Mouse (Mus musculus) forebrain, embryonic 10.5 days (tissue): ENCODE results near the gene Cdk20. TPM values are rescaled to one million over a fixed set of nuclear protein-coding genes. Genes with fewer than 3 reads are reported as not detected.

Source experiments
- DNase-seq: peaks from one replicate; pipeline ENCODE4 v3.0.0-alpha.2; 2017; ENCODE audit warnings: low spot score; ENCODE audit errors: extremely low spot score
- H3K27ac ChIP-seq: fragments of 300-500 bp; sonication (generic); 2 replicates; pipeline ENCODE4 v1.5.1; 2016; ENCODE audit warnings: mild to moderate bottlenecking
- H3K27me3 ChIP-seq: fragments of 300-500 bp; sonication (generic); 2 replicates; pipeline ENCODE4 v1.6.1; 2016; ENCODE audit warnings: mild to moderate bottlenecking; ENCODE audit not compliant: poor library complexity, severe bottlenecking
- H3K36me3 ChIP-seq: fragments of 300-500 bp; sonication (generic); replicated peaks from 2 replicates; pipeline ENCODE4 v1.6.1; 2016; ENCODE audit warnings: mild to moderate bottlenecking, moderate library complexity
- H3K4me1 ChIP-seq: fragments of 300-500 bp; sonication (generic); 2 replicates; pipeline ENCODE4 v1.6.1; 2016
- H3K4me3 ChIP-seq: fragments of 300-500 bp; sonication (generic); 2 replicates; pipeline ENCODE4 v1.5.1; 2016; ENCODE audit warnings: mild to moderate bottlenecking, moderate library complexity
- H3K9me3 ChIP-seq: fragments of 300-500 bp; sonication (generic); 2 replicates; pipeline ENCODE4 v1.6.1; 2016; ENCODE audit warnings: mild to moderate bottlenecking, moderate library complexity
- WGBS: fragments of 180-500 bp; shearing (Covaris S2); methylation state at CpG from one replicate; pipeline ENCODE4 v1.1.7; 2016; 5-methylcytosine and 5-hydroxymethylcytosine counted together
- polyA plus RNA-seq: library from polyadenylated mRNA; unstranded; fragments of >200 nt; fragmentation: Nextera tagmentation; extraction: Ambion mirVana; gene quantifications from 2 replicates; pipeline ENCODE4 v1.2.1, GENCODE M21; 2016

Cdk20 gene
- polyA plus RNA-seq, result 10.2 and 10.8 TPM in 2 replicates

- WGBS, result under 1% methylated on average over 56 of the region's 57 CpGs
- DNase-seq, result peak; percentile 93
- H3K9me3 ChIP-seq, result no peaks in the 10 kb centered on the region
- 0 out of 2 replicates have a peak, but pooled peaks cover 2% of the 10 kb centered on the region for H3K36me3 ChIP-seq
- H3K27ac ChIP-seq, result peak within 1 kb of the TSS; percentile 89
- H3K4me3 ChIP-seq, result peak within 1 kb of the TSS; percentile 64
- H3K27me3 ChIP-seq, result no peaks in the 10 kb centered on the region
- H3K4me1 ChIP-seq, result peaks cover 17% of the 10 kb centered on the region
Observed at GRCm38 (mm10) chr13:64432017-64432995, at the start of gene Cdk20. Gene Cdk20, plus strand, starts transcription at chr13:64432314.

- Histone ChIP-seq H3K36me3 (no peaks in the 10 kb centered on the region), H3K27me3 (no peaks in the 10 kb centered on the region), H3K9me3 (no peaks in the 10 kb centered on the region), H3K4me3 (no peak overlapping the region), H3K27ac (no peak overlapping the region), H3K4me1 (no peaks in the 10 kb centered on the region)
- WGBS, result 91% methylated on average over 3 of the region's 3 CpGs
- DNase-seq, result no peak
Observed at GRCm38 (mm10) chr13:64384937-64385336, 47.2 kb upstream of the Cdk20 start.

- 58% methylated on average over 2 of the region's 2 CpGs for WGBS
Observed at GRCm38 (mm10) chr13:64386048-64386447, 46.1 kb upstream of the Cdk20 start.

GRCm38 (mm10) chr13:64388415-64388814 lies 43.7 kb upstream of the Cdk20 start:
- Histone ChIP-seq H3K9me3 (no peaks in the 10 kb centered on the region), H3K27me3 (no peaks in the 10 kb centered on the region), H3K4me3 (no peak overlapping the region), H3K4me1 (no peaks in the 10 kb centered on the region), H3K36me3 (no peaks in the 10 kb centered on the region), H3K27ac (no peak overlapping the region)
- no peak for DNase-seq
- WGBS, result 84% methylated on average over 4 of the region's 4 CpGs

More at GRCm38 (mm10) chr13:64386048-64386447, 46.1 kb upstream of the Cdk20 start:
- Histone ChIP-seq H3K4me3 (no peak overlapping the region), H3K4me1 (no peaks in the 10 kb centered on the region), H3K36me3 (no peaks in the 10 kb centered on the region), H3K27ac (no peak overlapping the region), H3K27me3 (no peaks in the 10 kb centered on the region), H3K9me3 (no peaks in the 10 kb centered on the region)
- DNase-seq, result no peak

GRCm38 (mm10) chr13:64396979-64397378 lies 35.1 kb upstream of the Cdk20 start:
- Histone ChIP-seq H3K9me3 (no peaks in the 10 kb centered on the region), H3K27ac (no peak overlapping the region), H3K4me1 (0 out of 2 replicates have a peak, but pooled peaks cover 3% of the 10 kb centered on the region), H3K27me3 (no peaks in the 10 kb centered on the region), H3K36me3 (no peaks in the 10 kb centered on the region), H3K4me3 (no peak overlapping the region)
- no peak for DNase-seq
- WGBS, result 78% methylated on average over 8 of the region's 8 CpGs

- no peaks in the 10 kb centered on the region for H3K27me3 ChIP-seq
- H3K36me3 ChIP-seq, result no peaks in the 10 kb centered on the region
- H3K4me1 ChIP-seq, result 0 out of 2 replicates have a peak, but pooled peaks cover 3% of the 10 kb centered on the region
- no peak overlapping the region for H3K4me3 ChIP-seq
- DNase-seq, result no peak
- H3K27ac ChIP-seq, result no peak overlapping the region
- 93% methylated on average over 1 of the region's 1 CpGs for WGBS
- no peaks in the 10 kb centered on the region for H3K9me3 ChIP-seq
Observed at GRCm38 (mm10) chr13:64398065-64398464, 34.0 kb upstream of the Cdk20 start.

- 87% methylated on average over 3 of the region's 3 CpGs for WGBS
- H3K27ac ChIP-seq, result no peak overlapping the region
- no peaks in the 10 kb centered on the region for H3K9me3 ChIP-seq
- H3K4me1 ChIP-seq, result 0 out of 2 replicates have a peak, but pooled peaks cover 3% of the 10 kb centered on the region
- no peaks in the 10 kb centered on the region for H3K36me3 ChIP-seq
- no peaks in the 10 kb centered on the region for H3K27me3 ChIP-seq
- H3K4me3 ChIP-seq, result no peak overlapping the region
- DNase-seq, result no peak
Observed at GRCm38 (mm10) chr13:64399906-64400305, 32.2 kb upstream of the Cdk20 start.

- Histone ChIP-seq H3K27ac (no peak overlapping the region), H3K27me3 (no peaks in the 10 kb centered on the region), H3K4me1 (0 out of 2 replicates have a peak, but pooled peaks cover 3% of the 10 kb centered on the region), H3K4me3 (no peak overlapping the region), H3K36me3 (no peaks in the 10 kb centered on the region), H3K9me3 (no peaks in the 10 kb centered on the region)
- no peak for DNase-seq
- WGBS, result 70% methylated on average over 7 of the region's 7 CpGs
Observed at GRCm38 (mm10) chr13:64400801-64401361, 31.2 kb upstream of the Cdk20 start.

- Histone ChIP-seq H3K9me3 (no peaks in the 10 kb centered on the region), H3K27me3 (no peaks in the 10 kb centered on the region), H3K27ac (no peak overlapping the region), H3K4me3 (no peak overlapping the region), H3K4me1 (0 out of 2 replicates have a peak, but pooled peaks cover 3% of the 10 kb centered on the region), H3K36me3 (no peaks in the 10 kb centered on the region)
- 63% methylated on average over 3 of the region's 3 CpGs for WGBS
- no peak for DNase-seq
Observed at GRCm38 (mm10) chr13:64402006-64402405, 30.1 kb upstream of the Cdk20 start.

- no peak overlapping the region for H3K27ac ChIP-seq
- H3K36me3 ChIP-seq, result no peaks in the 10 kb centered on the region
- H3K9me3 ChIP-seq, result no peaks in the 10 kb centered on the region
- H3K4me3 ChIP-seq, result no peak overlapping the region
- 91% methylated on average over 10 of the region's 10 CpGs for WGBS
- no peaks in the 10 kb centered on the region for H3K27me3 ChIP-seq
- H3K4me1 ChIP-seq, result 0 out of 2 replicates have a peak, but pooled peaks cover 3% of the 10 kb centered on the region
- no peak for DNase-seq
Observed at GRCm38 (mm10) chr13:64402504-64402949, 29.6 kb upstream of the Cdk20 start.

GRCm38 (mm10) chr13:64402951-64403460 lies 29.1 kb upstream of the Cdk20 start:
- H3K4me3 ChIP-seq, result no peak overlapping the region
- no peaks in the 10 kb centered on the region for H3K9me3 ChIP-seq
- WGBS, result 88% methylated on average over 8 of the region's 8 CpGs
- no peaks in the 10 kb centered on the region for H3K27me3 ChIP-seq
- H3K27ac ChIP-seq, result no peak overlapping the region
- DNase-seq, result no peak
- 0 out of 2 replicates have a peak, but pooled peaks cover 3% of the 10 kb centered on the region for H3K4me1 ChIP-seq
- H3K36me3 ChIP-seq, result no peaks in the 10 kb centered on the region

GRCm38 (mm10) chr13:64403519-64403918 lies 28.6 kb upstream of the Cdk20 start:
- H3K9me3 ChIP-seq, result no peaks in the 10 kb centered on the region
- no peaks in the 10 kb centered on the region for H3K36me3 ChIP-seq
- no peak for DNase-seq
- WGBS, result 58% methylated on average over 3 of the region's 3 CpGs
- no peak overlapping the region for H3K27ac ChIP-seq
- H3K27me3 ChIP-seq, result no peaks in the 10 kb centered on the region
- H3K4me1 ChIP-seq, result 0 out of 2 replicates have a peak, but pooled peaks cover 3% of the 10 kb centered on the region
- H3K4me3 ChIP-seq, result no peak overlapping the region
